Mouse (Mus musculus) gastrocnemius, postnatal 14 days (tissue): ENCODE data around the gene Atf6b. TPM values are rescaled to one million over a fixed set of nuclear protein-coding genes. Genes with fewer than 3 reads are reported as not detected.

Experiments
- DNase-seq: peaks from one replicate; pipeline ENCODE4 v3.0.0; 2021; ENCODE audit warnings: mixed read lengths
- intact Hi-C: fragments of 180-260 bp; cut with DNase I; formaldehyde crosslinking; loops from one replicate; pipeline ENCODE4 v1.15.1; 2025; ENCODE audit warnings: low total_unique reads
- long read RNA-seq, 2 experiments: library from polyadenylated mRNA; stranded (forward); transcript quantifications; one replicate each; pipeline ENCODE4 v2.0.0; 2021
- total RNA-seq, 2 experiments: library from RNA; stranded (reverse); gene quantifications; 2 replicates each; pipeline ENCODE4 v1.2.3; 2021

Atf6b gene
- total RNA-seq: 10 to 100 TPM in 1 of 2 experiments, 1 to 10 TPM in 1; 8.9 to 11.0 TPM
- long read RNA-seq, experiment 1, transcript Atf6b-201 (18 exons, 2,566 nt): major isoform, 20 of 27 reads
- long read RNA-seq, experiment 1, partial matches to known transcripts: 5 of 27 reads
- long read RNA-seq, experiment 1, other reads (novel, unspliced or antisense): 2 of 27 reads
- long read RNA-seq, experiment 2, transcript Atf6b-201 (18 exons, 2,566 nt): major isoform, 14 of 19 reads
- long read RNA-seq, experiment 2, partial matches to known transcripts: 3 of 19 reads
- long read RNA-seq, experiment 2, other reads (novel, unspliced or antisense): 2 of 19 reads

GRCm38 (mm10) chr17:34646906-34647787 is at the start of gene Atf6b:
Gene Atf6b, plus strand, starts transcription at chr17:34647146.
- intact Hi-C loops: no loop called here

GRCm38 (mm10) chr17:34597566-34598095 is 49.3 kb upstream of the Atf6b start, which contains the start of gene Ager:
Gene Ager, plus strand, starts transcription at chr17:34597862.
- no peak for DNase-seq
- intact Hi-C loops: no loop called here

More at GRCm38 (mm10) chr17:34646906-34647787, at the start of gene Atf6b:
- DNase-seq: peak; percentile 96

- DNase-seq: no peak
- intact Hi-C loops: no loop called here
Observed at GRCm38 (mm10) chr17:34599891-34600290, 47.1 kb upstream of the Atf6b start.

- no peak for DNase-seq
- intact Hi-C loops: no loop called here
Observed at GRCm38 (mm10) chr17:34601796-34602195, 45.1 kb upstream of the Atf6b start.

- intact Hi-C loops: no loop called here
- DNase-seq: peak; percentile 97
Observed at GRCm38 (mm10) chr17:34603375-34604060, 43.4 kb upstream of the Atf6b start, which contains the start of gene Rnf5. Gene Rnf5, minus strand, starts transcription at chr17:34603690.

GRCm38 (mm10) chr17:34604061-34604508 is 42.9 kb upstream of the Atf6b start, which contains the start of gene Agpat1:
Gene Agpat1, plus strand, starts transcription at chr17:34604262.
- intact Hi-C loops: no loop called here
- DNase-seq: peak; percentile 99

- DNase-seq: peak; percentile 42
- intact Hi-C loops: no loop called here
Observed at GRCm38 (mm10) chr17:34604511-34605237, 42.3 kb upstream of the Atf6b start.

- DNase-seq: peak; percentile 98
- intact Hi-C loops: no loop called here
Observed at GRCm38 (mm10) chr17:34605609-34606008, 41.3 kb upstream of the Atf6b start.

- DNase-seq: peak; percentile 40
- intact Hi-C loops: no loop called here
Observed at GRCm38 (mm10) chr17:34606186-34607039, 40.5 kb upstream of the Atf6b start.

- intact Hi-C loops: no loop called here
- DNase-seq: no peak
Observed at GRCm38 (mm10) chr17:34607997-34608396, 38.9 kb upstream of the Atf6b start.

- intact Hi-C loops: loop anchor here (10.0 kb wide), 1 partner anchor 166 kb away; no protein-coding TSS in a partner anchor
- no peak for DNase-seq
Observed at GRCm38 (mm10) chr17:34611050-34611449, 35.9 kb upstream of the Atf6b start.

GRCm38 (mm10) chr17:34613054-34613645 is 33.8 kb upstream of the Atf6b start:
- intact Hi-C loops: loop anchor here (10.0 kb wide), 1 partner anchor 168 kb away; no protein-coding TSS in a partner anchor
- no peak for DNase-seq

- intact Hi-C loops: loop anchor here (10.0 kb wide), 1 partner anchor 169 kb away; no protein-coding TSS in a partner anchor
- DNase-seq: no peak
Observed at GRCm38 (mm10) chr17:34613830-34614229, 33.1 kb upstream of the Atf6b start.

GRCm38 (mm10) chr17:34615871-34616270 is 31.1 kb upstream of the Atf6b start, which contains the start of gene Egfl8:
Gene Egfl8, minus strand, starts transcription at chr17:34615971.
- intact Hi-C loops: loop anchor here (5.0 to 10.0 kb wide), 2 partner anchors 44 to 171 kb away; no protein-coding TSS in a partner anchor
- DNase-seq: no peak

- intact Hi-C loops: loop anchor here (5.0 to 10.0 kb wide), 2 partner anchors 47 to 174 kb away; no protein-coding TSS in a partner anchor
- no peak for DNase-seq
Observed at GRCm38 (mm10) chr17:34618999-34619398, 27.9 kb upstream of the Atf6b start.

GRCm38 (mm10) chr17:34621006-34621405 is 25.9 kb upstream of the Atf6b start:
- intact Hi-C loops: no loop called here
- DNase-seq: no peak

- intact Hi-C loops: no loop called here
- DNase-seq: no peak
Observed at GRCm38 (mm10) chr17:34623161-34623560, 23.8 kb upstream of the Atf6b start.
